Mouse (Mus musculus) lung, adult 2 months (tissue): ENCODE results near the gene Hmcn1.

Source experiments
- CTCF ChIP-seq: fragments of 200-500 bp; IDR thresholded peaks from 2 replicates; pipeline ENCODE4 v1.5.1; 2011; ENCODE audit warnings: mild to moderate bottlenecking, low read length, control low read depth; ENCODE audit not compliant: insufficient read depth
- POLR2A ChIP-seq: fragments of 200-500 bp; IDR thresholded peaks from 2 replicates; pipeline ENCODE4 v1.6.1; 2011; ENCODE audit warnings: low read depth, mild to moderate bottlenecking, control low read depth, low read length, borderline replicate concordance; ENCODE audit errors: extremely low read depth

GRCm38 (mm10) chr1:150886267-150886666 is 107.0 kb downstream of the Hmcn1 start:
- TF ChIP-seq POLR2A: no peak
- TF ChIP-seq CTCF: no peak
